Mouse (Mus musculus) bone marrow, adult 2 months (tissue): Measurements from ENCODE around the gene Tmem53. TPM values are rescaled to one million over a fixed set of nuclear protein-coding genes. Genes with fewer than 3 reads are reported as not detected.

ENCODE experiments used
- H3K27ac ChIP-seq: fragments of 200-500 bp; 2 replicates; pipeline ENCODE4 v1.5.1; 2012; ENCODE audit warnings: low read depth, mild to moderate bottlenecking, control low read depth, inconsistent platforms, low read length; ENCODE audit not compliant: control insufficient read depth, poor library complexity, insufficient read depth
- H3K4me1 ChIP-seq: fragments of 200-500 bp; 2 replicates; pipeline ENCODE4 v1.6.1; 2011; ENCODE audit warnings: low read length; ENCODE audit not compliant: control insufficient read depth, insufficient read depth
- H3K4me3 ChIP-seq: fragments of 200-500 bp; replicated peaks from 2 replicates; pipeline ENCODE3; 2011; ENCODE audit warnings: mild to moderate bottlenecking, low read depth, low read length, control low read depth; ENCODE audit not compliant: control insufficient read depth
- CTCF ChIP-seq: fragments of 200-500 bp; IDR thresholded peaks from 2 replicates; pipeline ENCODE4 v1.5.1; 2011; ENCODE audit warnings: low read length, control low read depth; ENCODE audit not compliant: control insufficient read depth, insufficient read depth
- POLR2A ChIP-seq: fragments of 200-500 bp; IDR thresholded peaks from 2 replicates; pipeline ENCODE4 v1.6.1; 2011; ENCODE audit warnings: low read depth, mild to moderate bottlenecking, control low read depth, low read length, borderline replicate concordance; ENCODE audit not compliant: control insufficient read depth
- WGBS: fragments of 180-500 bp; shearing (Covaris S2); methylation state at CpG from one replicate; pipeline ENCODE4 v1.1.7; 2018; 5-methylcytosine and 5-hydroxymethylcytosine counted together
- polyA plus RNA-seq: library from polyadenylated mRNA; stranded (reverse); fragments of >200 nt; gene quantifications from 2 replicates; pipeline ENCODE4 v1.2.4, GENCODE M21; 2011; ENCODE audit warnings: low replicate concordance; ENCODE audit not compliant: missing spikeins, insufficient read depth, insufficient read length

Tmem53 gene
- 1.7 TPM in 1 of 2 replicates, not detected in the other for polyA plus RNA-seq

- TF ChIP-seq CTCF, result no peak
- TF ChIP-seq POLR2A, result peak; percentile 45; the same call in 1 of the 2 replicates
- Histone ChIP-seq H3K4me1 (peaks cover 6% of the 10 kb centered on the region), H3K27ac (peak within 1 kb of the TSS; percentile 33; the same call in 1 of the 2 replicates), H3K4me3 (peak within 1 kb of the TSS; percentile 95)
- WGBS, result under 1% methylated on average over 43 of the region's 43 CpGs
These were observed at the start of gene Tmem53, which contains the start of gene Armh1 for GRCm38 (mm10) chr4:117251801-117252316. Tmem53 (plus strand) TSS chr4:117251951. Armh1 (minus strand) TSS chr4:117252125.

DNA sequence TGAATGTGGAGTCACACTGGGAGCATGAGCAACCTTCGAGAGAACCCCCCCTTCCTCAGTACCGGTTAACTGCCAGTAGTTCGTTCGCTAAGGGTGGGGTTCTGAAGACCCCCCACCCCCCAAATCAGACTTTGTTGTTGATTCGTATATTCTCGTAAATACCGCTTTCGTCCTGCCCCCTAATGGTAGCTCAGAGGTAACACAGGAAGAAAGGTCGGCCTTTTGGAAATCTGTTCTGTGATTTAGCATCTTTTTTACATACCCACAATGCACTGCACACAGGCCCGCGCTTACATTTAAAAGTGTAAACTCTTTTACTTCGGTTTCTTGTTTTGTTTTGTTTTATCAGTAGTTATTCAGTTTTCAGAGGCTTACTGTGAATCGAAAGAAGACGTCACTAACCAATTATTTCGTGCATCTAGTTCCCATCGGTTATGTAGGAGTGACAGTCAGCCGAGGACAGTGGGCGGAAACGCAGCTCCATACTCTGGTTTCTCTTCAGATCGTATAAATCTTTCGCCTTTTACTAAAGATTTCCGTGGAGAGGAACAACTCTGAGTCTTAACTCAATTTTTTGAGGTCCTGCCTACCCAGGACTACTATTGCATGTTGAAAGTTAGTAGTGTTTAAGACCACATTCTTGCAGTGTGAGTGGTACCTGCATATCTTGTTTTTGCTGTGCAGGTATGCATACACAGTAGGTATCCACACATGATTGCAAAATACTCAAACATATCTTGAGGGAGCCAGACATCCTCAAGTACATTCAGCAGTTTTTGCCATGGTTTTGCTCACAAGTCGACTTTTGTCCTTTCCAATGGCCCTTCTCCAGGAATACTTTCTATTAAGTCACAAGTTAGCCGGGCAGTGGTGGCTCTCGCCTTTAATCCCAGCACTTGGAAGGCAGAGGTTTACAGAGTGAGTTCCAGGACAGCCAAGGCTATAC is 49.4 kb upstream of the Tmem53 start:
- Histone ChIP-seq H3K4me3 (peak overlapping the region; percentile 45), H3K27ac (no peak overlapping the region), H3K4me1 (no peaks in the 10 kb centered on the region)
- 2% methylated on average over 25 of the region's 25 CpGs for WGBS
- TF ChIP-seq POLR2A (no peak), CTCF (0 out of 2 replicates have a peak, but pooled peaks have one; percentile 1)

GRCm38 (mm10) chr4:117202992-117203354 is 48.8 kb upstream of the Tmem53 start:
- no peak overlapping the region for H3K4me3 ChIP-seq
- no peak overlapping the region for H3K27ac ChIP-seq
- TF ChIP-seq POLR2A (no peak), CTCF (no peak)
- no peaks in the 10 kb centered on the region for H3K4me1 ChIP-seq
- 63% methylated on average over 4 of the region's 4 CpGs for WGBS

DNA sequence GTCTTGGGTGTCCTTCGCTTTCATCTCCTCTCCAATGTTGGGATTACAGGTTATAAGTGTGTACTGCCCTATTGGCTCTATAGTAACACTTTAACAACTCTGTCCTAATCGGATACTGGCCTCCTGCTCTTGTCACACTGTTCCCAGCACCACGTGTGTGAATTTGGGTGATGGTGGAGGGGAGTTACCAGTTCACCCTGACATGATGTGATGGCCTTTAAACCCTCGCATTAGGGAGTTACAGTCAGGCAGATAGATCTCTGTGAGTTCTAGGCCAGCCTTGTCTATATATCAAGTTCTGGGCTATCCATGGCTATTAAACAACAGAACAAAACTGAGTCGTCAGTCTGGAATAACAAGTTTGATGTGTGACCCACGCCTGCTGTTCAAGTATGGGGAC is 42.2 kb upstream of the Tmem53 start:
- H3K4me3 ChIP-seq, result no peak overlapping the region
- no peak for TF ChIP-seq CTCF
- no peak for TF ChIP-seq POLR2A
- H3K4me1 ChIP-seq, result no peaks in the 10 kb centered on the region; the same call in 1 of the 2 replicates
- H3K27ac ChIP-seq, result no peak overlapping the region
- 87% methylated on average over 6 of the region's 6 CpGs for WGBS

- Histone ChIP-seq H3K4me3 (no peak overlapping the region), H3K27ac (no peak overlapping the region), H3K4me1 (no peaks in the 10 kb centered on the region; the same call in 1 of the 2 replicates)
- TF ChIP-seq CTCF (peak; percentile 72), POLR2A (no peak)
- WGBS, result 10% methylated on average over 20 of the region's 20 CpGs
These were observed 41.3 kb upstream of the Tmem53 start for GRCm38 (mm10) chr4:117210147-117211074.

DNA sequence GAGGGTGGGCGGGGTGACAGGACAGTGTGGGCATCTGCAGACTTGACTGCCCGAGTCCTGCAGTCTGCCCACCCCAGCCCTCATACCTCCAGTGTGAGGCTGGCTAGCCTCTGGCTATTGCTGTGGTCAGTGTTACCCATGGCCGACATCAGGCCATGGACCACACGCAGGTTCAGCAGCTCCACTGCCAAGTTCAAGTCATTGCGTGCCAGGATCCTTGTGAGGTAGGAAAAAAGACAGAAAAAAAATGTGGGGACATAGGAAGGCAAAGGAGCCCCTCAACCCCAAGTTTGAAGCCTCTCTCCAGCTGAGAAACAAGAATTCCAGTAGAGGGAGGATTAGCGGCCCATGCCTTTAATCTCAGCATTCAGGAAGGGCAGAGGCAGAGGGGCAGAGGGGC is 37.5 kb upstream of the Tmem53 start:
- H3K4me3 ChIP-seq, result no peak overlapping the region
- no peak for TF ChIP-seq POLR2A
- TF ChIP-seq CTCF, result no peak
- no peak overlapping the region for H3K27ac ChIP-seq
- no peaks in the 10 kb centered on the region; the same call in 1 of the 2 replicates for H3K4me1 ChIP-seq
- WGBS, result 91% methylated on average over 6 of the region's 6 CpGs

GRCm38 (mm10) chr4:117217029-117217428 is 34.7 kb upstream of the Tmem53 start:
- no peak for TF ChIP-seq POLR2A
- TF ChIP-seq CTCF, result no peak
- Histone ChIP-seq H3K4me1 (no peaks in the 10 kb centered on the region; the same call in none of the 2 replicates), H3K4me3 (no peak overlapping the region), H3K27ac (no peak overlapping the region)
- WGBS, result 77% methylated on average over 5 of the region's 5 CpGs
